Mouse (Mus musculus) fat pad, adult 2 months (tissue): ENCODE results near the gene Rnf227.
A peak's percentile ranks its signal among the peaks of the same experiment; 100 is the strongest.
"Not testable (repeated sequence)": the region's sequence is repeated elsewhere in the genome, so short reads cannot be mapped to it uniquely, and the experiment has no call there.

ENCODE experiments used
- DNase-seq: peaks from one replicate; pipeline ENCODE4 v3.0.0-alpha.2; 2011; ENCODE audit warnings: low read depth, low spot score; ENCODE audit errors: extremely low read depth

The Rnf227 gene

DNA sequence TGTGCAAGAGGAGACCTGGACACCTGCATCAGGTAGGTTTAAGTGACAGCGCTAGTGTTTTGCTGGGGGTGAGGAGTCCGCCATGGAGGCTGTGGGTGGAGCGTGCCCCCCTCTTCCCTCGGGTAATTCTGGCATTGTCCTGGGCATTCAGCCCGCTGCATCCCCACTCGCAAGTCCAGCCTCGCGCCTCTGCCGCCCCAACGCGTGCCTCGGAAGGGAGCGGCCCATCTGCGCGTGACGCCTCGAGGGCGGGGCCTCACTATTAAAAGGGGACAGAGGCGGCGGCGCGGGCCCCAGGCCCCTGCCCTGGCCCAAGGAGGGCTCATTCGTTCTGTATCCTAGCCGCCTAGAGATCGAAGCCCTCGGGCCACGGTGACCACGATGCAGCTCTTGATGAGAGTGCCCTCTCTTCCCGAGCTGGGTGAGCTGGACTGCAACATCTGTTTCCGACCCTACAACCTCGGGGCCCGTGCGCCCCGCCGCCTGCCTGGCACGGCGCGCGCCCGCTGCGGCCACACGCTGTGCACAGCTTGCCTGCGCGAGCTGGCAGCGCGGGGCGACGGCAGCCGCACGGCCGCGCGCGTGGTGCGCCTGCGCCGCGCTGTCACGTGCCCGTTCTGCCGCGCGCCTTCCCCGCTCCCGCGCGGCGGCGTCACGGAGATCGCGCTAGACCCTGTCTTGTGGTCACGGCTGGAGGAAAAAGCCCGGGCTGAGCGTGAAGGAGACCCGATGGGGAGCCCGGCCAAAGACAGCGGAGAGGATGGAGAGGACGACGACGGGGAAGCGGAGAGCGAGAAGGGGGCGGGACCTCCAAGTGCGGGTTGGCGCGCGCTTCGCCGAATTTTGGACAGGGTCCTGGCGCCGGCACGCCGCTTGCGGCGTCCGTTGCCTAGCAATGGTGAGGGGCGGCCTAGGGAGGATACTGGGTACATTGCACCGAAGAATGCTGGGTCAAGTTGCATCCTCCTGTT lies at the start of gene Rnf227:
TSS of gene Rnf227 (plus strand) at position 301 of the 971 bp plus-strand sequence.
- DNase-seq = no peak

- no peak for DNase-seq
Observed at GRCm38 (mm10) chr11:69291111-69291510, 49.1 kb upstream of the Rnf227 start.

- no peak for DNase-seq
Observed at GRCm38 (mm10) chr11:69295286-69295685, 45.0 kb upstream of the Rnf227 start.

GRCm38 (mm10) chr11:69297799-69298198 lies 42.5 kb upstream of the Rnf227 start:
- no peak for DNase-seq

GRCm38 (mm10) chr11:69298231-69298630 lies 42.0 kb upstream of the Rnf227 start:
- no peak for DNase-seq

DNA sequence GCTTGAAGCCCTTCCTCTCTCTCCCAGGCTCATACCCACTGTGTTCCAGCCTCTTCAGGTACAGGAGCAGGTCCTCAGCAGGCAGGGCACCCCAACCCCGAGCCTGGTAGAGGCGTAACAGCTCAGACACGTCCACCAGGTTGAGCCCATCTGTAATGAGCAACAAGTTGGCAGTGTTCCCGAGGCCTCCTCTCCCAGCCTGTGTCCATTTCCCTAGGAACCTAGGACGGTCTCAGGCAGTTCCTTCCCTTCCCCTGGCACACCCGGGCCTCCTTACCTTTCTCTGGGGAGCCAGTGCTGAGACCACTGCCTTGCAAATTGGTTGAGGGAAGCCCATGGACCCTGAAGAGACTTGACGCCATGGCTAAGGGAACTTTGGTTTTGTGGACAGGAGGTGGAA lies 37.4 kb upstream of the Rnf227 start:
- no peak for DNase-seq

GRCm38 (mm10) chr11:69305291-69305690 lies 35.0 kb upstream of the Rnf227 start:
- DNase-seq = no peak

- DNase-seq = no peak
Observed at GRCm38 (mm10) chr11:69306039-69306438, 34.2 kb upstream of the Rnf227 start.

- no peak for DNase-seq
Observed at GRCm38 (mm10) chr11:69311266-69311665, 29.0 kb upstream of the Rnf227 start.

- no peak for DNase-seq
Observed at GRCm38 (mm10) chr11:69316361-69316760, 23.9 kb upstream of the Rnf227 start.

DNA sequence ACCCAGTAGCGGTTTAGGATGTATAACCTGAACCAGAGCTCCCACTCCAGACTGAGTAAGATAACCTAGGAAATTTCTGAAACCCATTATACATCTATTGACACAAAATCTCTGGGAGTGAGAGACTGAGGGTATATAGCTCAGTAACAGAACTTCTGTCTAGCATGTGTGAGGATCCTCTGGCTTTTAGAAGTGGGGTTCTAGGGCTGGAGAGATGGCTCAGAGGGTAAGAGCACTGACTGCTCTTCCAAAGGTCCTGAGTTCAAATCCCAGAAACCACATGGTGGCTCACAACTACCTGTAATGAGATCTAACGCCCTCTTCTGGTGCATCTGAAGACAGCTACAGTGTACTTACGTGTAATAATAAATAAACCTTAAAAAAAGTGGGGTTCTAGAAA lies 22.3 kb upstream of the Rnf227 start:
- not testable (repeated sequence) for DNase-seq

GRCm38 (mm10) chr11:69321580-69321979 lies 18.7 kb upstream of the Rnf227 start:
- DNase-seq = no peak

DNA sequence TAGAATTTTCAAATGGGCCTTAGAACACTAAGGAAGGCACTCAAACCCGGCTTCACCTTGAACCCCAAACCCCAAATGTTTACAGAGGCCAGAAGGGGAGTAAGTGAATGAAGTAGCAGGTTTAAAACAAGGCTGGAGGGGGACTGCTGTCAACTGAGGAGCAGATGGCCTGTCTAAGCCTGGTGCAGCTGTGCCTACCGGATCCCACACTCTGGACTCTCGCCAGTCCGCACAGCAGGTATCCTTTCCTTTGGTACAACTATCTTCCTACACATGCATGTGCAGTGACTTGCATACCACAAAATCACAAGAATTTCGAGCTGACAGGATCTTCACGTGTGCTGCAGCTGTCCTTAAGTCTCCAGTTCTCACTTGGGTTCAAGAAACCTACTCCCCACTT lies 18.3 kb upstream of the Rnf227 start:
- DNase-seq = no peak

- no peak for DNase-seq
Observed at GRCm38 (mm10) chr11:69322693-69323471, 17.4 kb upstream of the Rnf227 start.

- peak; percentile 84 for DNase-seq
Observed at GRCm38 (mm10) chr11:69323667-69324111, 16.6 kb upstream of the Rnf227 start, which contains the start of the genes Cntrob and Trappc1. Gene Cntrob, minus strand, starts transcription at chr11:69323775. Gene Trappc1, plus strand, starts transcription at chr11:69323980.

DNA sequence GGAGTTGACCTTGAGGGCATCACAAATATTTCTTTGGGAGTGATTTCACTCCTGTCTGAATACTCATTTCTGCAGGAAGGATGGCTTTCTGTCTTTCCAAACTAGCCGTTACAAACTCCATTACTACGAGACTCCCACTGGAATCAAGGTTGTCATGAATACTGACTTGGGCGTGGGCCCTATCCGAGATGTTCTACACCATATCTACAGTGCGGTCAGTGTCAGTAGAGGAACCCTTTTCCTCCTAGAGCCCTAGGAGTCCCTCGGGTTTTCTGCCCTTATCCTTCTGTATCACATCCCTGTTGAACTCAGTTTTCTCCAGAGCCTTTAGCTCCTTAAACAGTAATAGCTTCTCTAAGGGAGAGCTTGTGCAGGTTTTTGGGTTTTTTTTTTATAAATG lies 15.5 kb upstream of the Rnf227 start:
- no peak for DNase-seq

- no peak for DNase-seq
Observed at GRCm38 (mm10) chr11:69325628-69326407, 14.4 kb upstream of the Rnf227 start, which contains the start of gene Kcnab3. Gene Kcnab3, plus strand, starts transcription at chr11:69326258.

- no peak for DNase-seq
Observed at GRCm38 (mm10) chr11:69326408-69327156, 13.7 kb upstream of the Rnf227 start.

- no peak for DNase-seq
Observed at GRCm38 (mm10) chr11:69327157-69327442, 13.2 kb upstream of the Rnf227 start.

- DNase-seq = no peak
Observed at GRCm38 (mm10) chr11:69327648-69328047, 12.6 kb upstream of the Rnf227 start.
